Mouse (Mus musculus) ES-E14 (cell line): Measurements from ENCODE around the gene Cdkl3.

Experiments
- CHD2 ChIP-seq: IDR thresholded peaks from 2 replicates; pipeline ENCODE4 v1.6.1; 2014; ENCODE audit warnings: mild to moderate bottlenecking, low read depth, low read length, inconsistent platforms
- HCFC1 ChIP-seq: IDR thresholded peaks from 2 replicates; pipeline ENCODE4 v1.6.1; 2012; ENCODE audit warnings: low read length, inconsistent platforms, borderline replicate concordance; ENCODE audit not compliant: insufficient read depth
- MAFK ChIP-seq: IDR thresholded peaks from 2 replicates; pipeline ENCODE4 v1.6.1; 2014; ENCODE audit warnings: mild to moderate bottlenecking, low read depth, low read length, inconsistent platforms; ENCODE audit not compliant: insufficient read depth
- ZC3H11A ChIP-seq: IDR thresholded peaks from 2 replicates; pipeline ENCODE4 v1.6.1; 2012; ENCODE audit warnings: low read depth, mild to moderate bottlenecking, inconsistent platforms, low read length, borderline replicate concordance
- ZNF384 ChIP-seq: IDR thresholded peaks from 2 replicates; pipeline ENCODE4 v1.6.1; 2012; ENCODE audit warnings: low read depth, low read length, inconsistent platforms

DNA sequence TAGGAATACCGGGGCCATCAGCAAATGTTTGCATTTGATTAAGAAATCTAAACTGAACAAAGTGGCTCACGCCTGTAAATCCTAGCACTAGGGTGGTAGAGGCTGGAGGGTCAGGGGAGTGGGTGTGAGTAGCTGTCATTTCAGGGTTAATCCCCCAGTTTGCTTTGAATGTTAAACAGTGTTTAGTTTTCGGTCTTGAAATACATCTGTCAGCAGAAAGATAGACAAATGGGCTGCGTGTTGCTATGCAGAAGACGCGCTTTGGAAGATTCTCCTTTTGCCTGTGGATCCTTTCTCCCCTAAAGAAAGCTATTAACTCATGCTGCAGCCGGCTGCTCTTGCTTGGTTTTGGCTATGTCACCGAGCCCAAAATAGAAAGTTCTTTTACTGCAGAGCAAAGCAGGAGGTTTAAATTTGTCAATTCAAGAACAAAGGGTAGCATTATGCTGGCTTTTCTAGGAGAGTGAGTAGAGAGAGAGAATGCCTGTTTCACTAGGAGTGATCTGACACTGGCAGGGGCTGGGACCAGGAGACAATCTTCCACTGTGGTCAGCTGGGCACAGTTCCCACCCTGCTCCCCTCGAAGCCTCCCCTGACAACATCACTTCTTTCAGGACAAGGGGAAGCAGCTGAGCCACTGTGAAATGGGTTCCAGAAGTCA lies 82.3 kb downstream of the Cdkl3 start:
- TF ChIP-seq ZNF384, result no peak
- TF ChIP-seq CHD2, result no peak
- no peak for TF ChIP-seq HCFC1
- TF ChIP-seq MAFK, result no peak
- no peak for TF ChIP-seq ZC3H11A
